Comparison of ENCODE assay signal across 8 mouse cellular contexts in the genomic region with DNA sequence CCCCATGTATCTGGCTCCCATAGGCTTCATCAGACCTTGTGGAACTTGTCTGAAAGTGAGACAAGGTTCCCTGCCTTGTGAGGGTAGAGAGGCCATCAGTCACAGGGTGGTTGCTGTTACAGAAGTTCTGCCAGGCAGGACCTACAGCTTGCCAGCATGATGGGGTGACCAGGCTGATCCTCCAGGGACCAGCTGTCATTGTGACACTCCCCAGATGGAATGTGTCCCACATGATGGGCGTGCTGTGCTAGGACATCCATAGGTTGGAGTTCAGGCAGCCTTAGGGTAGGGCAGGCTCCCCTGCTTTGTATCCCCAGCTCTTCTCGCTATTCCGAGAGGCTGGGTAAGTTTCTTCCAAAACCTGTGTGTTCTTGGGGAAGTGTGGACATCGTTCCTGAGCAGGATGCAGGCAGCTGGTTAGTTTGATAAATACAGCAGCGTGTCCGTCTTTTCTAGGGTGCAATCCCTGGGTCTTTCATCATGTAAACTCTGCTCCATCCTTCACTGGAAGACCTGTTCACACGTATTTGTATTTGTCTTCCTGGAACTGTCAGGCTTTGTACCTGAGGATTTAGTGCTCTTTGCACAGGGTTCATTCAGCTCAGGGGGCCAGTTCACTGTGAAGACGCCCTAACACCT. TPM values are rescaled to one million over a fixed set of nuclear protein-coding genes. Genes with fewer than 3 reads are reported as not detected.
DNase-seq lines count a peak whose midpoint lies in the region; ATAC-seq lines count a peak whose summit lies in the region.

No protein-coding gene starts in this region.

- H3K9me3 ChIP-seq in heart, embryonic 15.5 days (replicated peaks): no peaks in the 10 kb centered on the region
- H3K9me3 ChIP-seq in hindbrain, embryonic 12.5 days (replicated peaks): no peaks in the 10 kb centered on the region
- H3K9me3 ChIP-seq in midbrain, embryonic 12.5 days: no peaks in the 10 kb centered on the region

- H3K4me1 ChIP-seq in heart, embryonic 15.5 days (replicated peaks): peaks cover 39% of the 10 kb centered on the region
- H3K4me1 ChIP-seq in hindbrain, embryonic 12.5 days: peaks cover 60% of the 10 kb centered on the region
- H3K4me1 ChIP-seq in midbrain, embryonic 12.5 days: peaks cover 59% of the 10 kb centered on the region

- peak overlapping the region; percentile 70; the same call in 1 of the 2 replicates for H3K9ac ChIP-seq in heart, embryonic 15.5 days
- no peak overlapping the region; the same call in 1 of the 2 replicates for H3K9ac ChIP-seq in hindbrain, embryonic 12.5 days
- H3K9ac ChIP-seq in midbrain, embryonic 12.5 days (replicated peaks): peak overlapping the region; percentile 78

- no peak for ATAC-seq in heart, embryonic 15.5 days (replicated peaks; ENCODE audit: insufficient number of reproducible peaks, insufficient read depth, low FRiP score, low read depth)
- no peak for ATAC-seq in hindbrain, embryonic 12.5 days (ENCODE audit: low FRiP score)
- ATAC-seq in midbrain, embryonic 12.5 days (ENCODE audit: low FRiP score, low read depth): no peak

- peak overlapping the region; percentile 76 for H3K4me3 ChIP-seq in heart, embryonic 15.5 days
- peak overlapping the region; percentile 71 for H3K4me3 ChIP-seq in hindbrain, embryonic 12.5 days
- H3K4me3 ChIP-seq in midbrain, embryonic 12.5 days: peak overlapping the region; percentile 66

- 12% methylated on average over 8 of the region's 8 CpGs for WGBS in heart, embryonic 15.5 days
- WGBS in hindbrain, embryonic 12.5 days: 8% methylated on average over 8 of the region's 8 CpGs
- WGBS in midbrain, embryonic 12.5 days: 12% methylated on average over 8 of the region's 8 CpGs

- H3K27me3 ChIP-seq in heart, embryonic 15.5 days: peaks cover 33% of the 10 kb centered on the region
- peaks cover 46% of the 10 kb centered on the region for H3K27me3 ChIP-seq in hindbrain, embryonic 12.5 days
- peaks cover 71% of the 10 kb centered on the region for H3K27me3 ChIP-seq in midbrain, embryonic 12.5 days

- peak overlapping the region; percentile 99 for H3K4me2 ChIP-seq in heart, embryonic 15.5 days
- peak overlapping the region; percentile 98 for H3K4me2 ChIP-seq in hindbrain, embryonic 12.5 days (replicated peaks)
- peak overlapping the region; percentile 75 for H3K4me2 ChIP-seq in midbrain, embryonic 12.5 days (replicated peaks)

- no peaks in the 10 kb centered on the region for H3K36me3 ChIP-seq in heart, embryonic 15.5 days
- H3K36me3 ChIP-seq in hindbrain, embryonic 12.5 days: no peaks in the 10 kb centered on the region
- H3K36me3 ChIP-seq in midbrain, embryonic 12.5 days: no peaks in the 10 kb centered on the region

- no peak for DNase-seq in heart, postnatal 4 days
- peak; percentile 21 for DNase-seq in R1 (ENCODE audit: low read depth, low spot score)
- no peak for DNase-seq in embryo, embryonic 10.5 days (ENCODE audit: low spot score)
- no peak for DNase-seq in layer of hippocampus, adult 9-10 months (ENCODE audit: low spot score)
- no peak for DNase-seq in right cerebral cortex, postnatal 36 days (ENCODE audit: low spot score in 2 of 2)

- no peak overlapping the region for H3K27ac ChIP-seq in heart, embryonic 15.5 days
- peak overlapping the region; percentile 82 for H3K27ac ChIP-seq in hindbrain, embryonic 12.5 days
- peak overlapping the region; percentile 86 for H3K27ac ChIP-seq in midbrain, embryonic 12.5 days (replicated peaks)

RNA-seq across cellular contexts. Expression of a gene that starts 0.5 kb away (rescaled TPM):
- 4.0 and 9.1 TPM in 2 replicates for polyA plus RNA-seq in heart, embryonic 15.5 days (2015; fragmentation: Nextera tagmentation; extraction: Ambion mirVana)
- 10 to 100 TPM in 1 of 2 experiments, 1 to 10 TPM in 1; 8.6 to 10.5 TPM for total RNA-seq in heart, postnatal 4 days (2021)
- polyA plus RNA-seq in hindbrain, embryonic 12.5 days (2016; fragmentation: Nextera tagmentation; extraction: Ambion mirVana): 63.6 and 68.4 TPM in 2 replicates
- polyA plus RNA-seq in midbrain, embryonic 12.5 days (2016; fragmentation: Nextera tagmentation; extraction: Ambion mirVana): 66.2 and 88.3 TPM in 2 replicates
